Mouse (Mus musculus) erythroblast, embryonic 14.5 days (primary cell): ENCODE data around the gene Trim26.

ENCODE experiments used
- GATA1 ChIP-seq: IDR thresholded peaks from 2 replicates; pipeline ENCODE4 v1.6.1; 2012; ENCODE audit warnings: low read length, inconsistent platforms, mixed read lengths
- TAL1 ChIP-seq: IDR thresholded peaks from 3 replicates; pipeline ENCODE4 v1.6.1; 2012; ENCODE audit warnings: low read length, inconsistent platforms, mixed read lengths

- TF ChIP-seq TAL1 = no peak
- TF ChIP-seq GATA1 = no peak
Observed at GRCm38 (mm10) chr17:36811871-36812270, 25.1 kb upstream of the Trim26 start, which contains the start of gene H2-M10.6.
